Mouse (Mus musculus) stomach, postnatal 0 days (tissue): ENCODE data around the gene Psmb3. TPM values are rescaled to one million over a fixed set of nuclear protein-coding genes. Genes with fewer than 3 reads are reported as not detected.

Source experiments
- ATAC-seq: fragments of 200-750 bp; cut with Nextera tagmentation; 2 replicates; pipeline ENCODE4 v1.8.0; 2017; ENCODE audit not compliant: low FRiP score, low TSS enrichment
- DNase-seq: peaks from one replicate; pipeline ENCODE4 v3.0.0-alpha.2; 2016; ENCODE audit warnings: low spot score
- H3K27ac ChIP-seq: fragments of 300-500 bp; sonication (generic); replicated peaks from 2 replicates; pipeline ENCODE4 v1.5.1; 2014; ENCODE audit warnings: mild to moderate bottlenecking, control low read depth
- H3K27me3 ChIP-seq: fragments of 300-500 bp; sonication (generic); 2 replicates; pipeline ENCODE4 v1.6.1; 2014; ENCODE audit warnings: low read length; ENCODE audit not compliant: control insufficient read depth, insufficient read depth
- H3K36me3 ChIP-seq: fragments of 300-500 bp; sonication (generic); 2 replicates; pipeline ENCODE4 v1.6.1; 2014; ENCODE audit warnings: low read length, mixed read lengths; ENCODE audit not compliant: control insufficient read depth, insufficient read depth
- H3K4me1 ChIP-seq: fragments of 300-500 bp; sonication (generic); replicated peaks from 2 replicates; pipeline ENCODE4 v1.6.1; 2014; ENCODE audit warnings: antibody characterized with exemption; ENCODE audit not compliant: control insufficient read depth, insufficient read depth
- H3K4me2 ChIP-seq: fragments of 300-500 bp; sonication (generic); replicated peaks from 2 replicates; pipeline ENCODE4 v1.6.1; 2014; ENCODE audit warnings: low read depth, mild to moderate bottlenecking, control low read depth, moderate library complexity
- H3K4me3 ChIP-seq: fragments of 300-500 bp; sonication (generic); 2 replicates; pipeline ENCODE4 v1.5.1; 2014; ENCODE audit warnings: low read depth, low read length, control low read depth
- H3K9ac ChIP-seq: fragments of 300-500 bp; sonication (generic); 2 replicates; pipeline ENCODE4 v1.6.1; 2014; ENCODE audit warnings: mild to moderate bottlenecking, low read length, control low read depth, mixed read lengths
- H3K9me3 ChIP-seq: fragments of 300-500 bp; sonication (generic); 2 replicates; pipeline ENCODE4 v1.6.1; 2016; ENCODE audit warnings: low read length; ENCODE audit not compliant: control insufficient read depth
- CTCF ChIP-seq: IDR thresholded peaks from 2 replicates; pipeline ENCODE4 v1.5.1; 2016; ENCODE audit warnings: antibody characterized with exemption, low read depth, mild to moderate bottlenecking, moderate library complexity
- EP300 ChIP-seq: optimal IDR thresholded peaks from 2 replicates; pipeline ENCODE3; 2016; ENCODE audit warnings: antibody characterized with exemption
- WGBS: fragments of 180-500 bp; shearing (Covaris S2); extraction: QIAGEN DNeasy Blood & Tissue Kit; methylation state at CpG from one replicate; pipeline ENCODE4 v1.1.7; 2014; 5-methylcytosine and 5-hydroxymethylcytosine counted together
- polyA plus RNA-seq: library from polyadenylated mRNA; unstranded; fragments of >200 nt; fragmentation: Nextera tagmentation; extraction: Ambion mirVana; gene quantifications from 2 replicates; pipeline ENCODE4 v1.2.1, GENCODE M21; 2015

Gene Psmb3
- polyA plus RNA-seq, 1 experiment from 2014 or later = 438 TPM

- TF ChIP-seq CTCF (no peak), EP300 (no peak)
- no peak overlapping the region for H3K27ac ChIP-seq
- no peak for DNase-seq
- 90% methylated on average over 13 of the region's 13 CpGs for WGBS
- 0 out of 2 replicates have a peak, but pooled peaks cover 9% of the 10 kb centered on the region for H3K4me1 ChIP-seq
- H3K4me2 ChIP-seq = no peak overlapping the region
- H3K36me3 ChIP-seq = peaks cover 5% of the 10 kb centered on the region; the same call in 1 of the 2 replicates
- no peak overlapping the region for H3K9ac ChIP-seq
- ATAC-seq = no peak
- H3K4me3 ChIP-seq = no peak overlapping the region
- no peaks in the 10 kb centered on the region for H3K9me3 ChIP-seq
- no peaks in the 10 kb centered on the region for H3K27me3 ChIP-seq
These were observed 37.8 kb upstream of the Psmb3 start for GRCm38 (mm10) chr11:97665431-97665830.

GRCm38 (mm10) chr11:97666221-97666620, 37.0 kb upstream of the Psmb3 start:
- Histone ChIP-seq H3K4me2 (no peak overlapping the region), H3K27ac (no peak overlapping the region), H3K36me3 (peaks cover 5% of the 10 kb centered on the region; the same call in 1 of the 2 replicates), H3K9ac (no peak overlapping the region), H3K4me1 (0 out of 2 replicates have a peak, but pooled peaks cover 3% of the 10 kb centered on the region), H3K9me3 (no peaks in the 10 kb centered on the region), H3K4me3 (no peak overlapping the region), H3K27me3 (no peaks in the 10 kb centered on the region)
- 82% methylated on average over 7 of the region's 7 CpGs for WGBS
- TF ChIP-seq EP300 = no peak
- TF ChIP-seq CTCF = peak; percentile 65
- DNase-seq = no peak
- no peak for ATAC-seq

GRCm38 (mm10) chr11:97666794-97667193, 36.4 kb upstream of the Psmb3 start:
- no peak overlapping the region for H3K9ac ChIP-seq
- H3K4me3 ChIP-seq = no peak overlapping the region
- peaks cover 5% of the 10 kb centered on the region; the same call in 1 of the 2 replicates for H3K36me3 ChIP-seq
- H3K9me3 ChIP-seq = no peaks in the 10 kb centered on the region
- H3K4me1 ChIP-seq = 0 out of 2 replicates have a peak, but pooled peaks cover 3% of the 10 kb centered on the region
- no peak for DNase-seq
- H3K27ac ChIP-seq = no peak overlapping the region
- H3K4me2 ChIP-seq = no peak overlapping the region
- no peaks in the 10 kb centered on the region for H3K27me3 ChIP-seq
- WGBS = 91% methylated on average over 15 of the region's 15 CpGs
- ATAC-seq = no peak
- TF ChIP-seq CTCF = no peak
- TF ChIP-seq EP300 = no peak

GRCm38 (mm10) chr11:97668160-97668559, 35.0 kb upstream of the Psmb3 start:
- WGBS = 91% methylated on average over 7 of the region's 7 CpGs
- no peak overlapping the region for H3K9ac ChIP-seq
- H3K4me3 ChIP-seq = no peak overlapping the region
- TF ChIP-seq CTCF = no peak
- TF ChIP-seq EP300 = no peak
- H3K9me3 ChIP-seq = no peaks in the 10 kb centered on the region
- H3K4me2 ChIP-seq = no peak overlapping the region
- ATAC-seq = no peak
- H3K4me1 ChIP-seq = no peaks in the 10 kb centered on the region
- H3K36me3 ChIP-seq = peaks cover 11% of the 10 kb centered on the region
- no peak overlapping the region for H3K27ac ChIP-seq
- DNase-seq = no peak
- H3K27me3 ChIP-seq = no peaks in the 10 kb centered on the region

- Histone ChIP-seq H3K36me3 (peaks cover 17% of the 10 kb centered on the region), H3K9me3 (no peaks in the 10 kb centered on the region), H3K4me2 (no peak overlapping the region), H3K9ac (no peak overlapping the region), H3K27ac (peak overlapping the region; percentile 25; the same call in 1 of the 2 replicates), H3K4me1 (no peaks in the 10 kb centered on the region), H3K27me3 (no peaks in the 10 kb centered on the region), H3K4me3 (no peak overlapping the region)
- TF ChIP-seq CTCF = no peak
- TF ChIP-seq EP300 = no peak
- DNase-seq (no peak), ATAC-seq (no peak)
- WGBS = 62% methylated on average over 15 of the region's 15 CpGs
These were observed 33.9 kb upstream of the Psmb3 start for GRCm38 (mm10) chr11:97669268-97669667.

GRCm38 (mm10) chr11:97669829-97670228, 33.4 kb upstream of the Psmb3 start:
- H3K27me3 ChIP-seq = no peaks in the 10 kb centered on the region
- H3K4me2 ChIP-seq = no peak overlapping the region; the same call in 1 of the 2 replicates
- DNase-seq (no peak), ATAC-seq (peak; percentile 27; the same call in 1 of the 2 replicates)
- WGBS = 15% methylated on average over 6 of the region's 6 CpGs
- no peaks in the 10 kb centered on the region for H3K9me3 ChIP-seq
- H3K27ac ChIP-seq = no peak overlapping the region
- H3K36me3 ChIP-seq = peaks cover 17% of the 10 kb centered on the region
- H3K4me3 ChIP-seq = no peak overlapping the region
- H3K4me1 ChIP-seq = no peaks in the 10 kb centered on the region
- no peak for TF ChIP-seq EP300
- no peak for TF ChIP-seq CTCF
- no peak overlapping the region for H3K9ac ChIP-seq
